Mouse (Mus musculus): Measurements from ENCODE around the gene Pappa. TPM values are rescaled to one million over a fixed set of nuclear protein-coding genes. Genes with fewer than 3 reads are reported as not detected.

Gene Pappa
- polyA plus RNA-seq, 1 experiment from 2014 or later: 0.80 TPM

DNA sequence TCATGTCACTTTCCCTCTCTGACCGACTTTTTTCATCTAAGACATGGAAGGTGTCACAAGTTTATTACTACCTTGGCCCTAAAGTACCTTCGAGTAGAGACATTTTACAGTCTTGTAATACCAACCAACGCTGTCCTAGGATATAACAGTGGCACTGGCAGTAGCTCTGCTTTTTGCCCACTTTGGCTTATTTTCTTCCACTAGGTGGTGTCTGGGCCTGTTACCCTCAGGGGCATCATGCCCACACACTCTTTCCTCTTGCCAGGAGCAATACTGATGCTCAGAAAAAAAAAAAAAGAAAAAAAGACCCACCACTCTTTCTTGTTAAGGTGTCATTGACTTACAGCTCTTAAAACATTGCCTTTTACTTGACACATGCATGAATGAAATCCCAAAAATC, 8.7 kb downstream of the Pappa start:
- no peak overlapping the region for H3K27ac ChIP-seq (replicated peaks)
- no peaks in the 10 kb centered on the region for H3K4me1 ChIP-seq
- H3K36me3 ChIP-seq (replicated peaks): no peaks in the 10 kb centered on the region
- WGBS: 80% methylated on average over 3 of the region's 3 CpGs
- H3K9me3 ChIP-seq: no peaks in the 10 kb centered on the region
- H3K4me3 ChIP-seq: no peak overlapping the region
- H3K27me3 ChIP-seq (replicated peaks; ENCODE audit: low read depth, poor library complexity, severe bottlenecking): peaks cover 32% of the 10 kb centered on the region
- no peak for DNase-seq (ENCODE audit: low spot score)

DNA sequence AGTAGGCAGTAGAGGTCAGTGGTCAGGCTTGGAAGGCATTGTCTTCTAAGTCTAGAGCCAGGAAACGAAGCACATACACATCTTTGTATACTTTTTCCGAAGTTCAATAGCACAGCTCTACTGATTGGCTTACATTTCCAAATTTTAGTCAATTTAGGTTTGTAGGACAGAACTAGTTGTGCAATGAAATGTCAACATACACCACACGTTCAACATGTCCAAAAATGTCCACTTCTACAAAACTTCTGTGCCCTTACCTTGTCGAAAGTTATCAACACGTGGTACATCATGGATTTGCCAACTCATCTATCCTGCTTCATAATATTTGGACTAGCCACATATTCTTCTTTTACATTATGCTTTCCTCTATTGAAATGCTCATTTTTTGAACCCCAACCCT, 10.4 kb downstream of the Pappa start:
- H3K27me3 ChIP-seq (replicated peaks; ENCODE audit: low read depth, poor library complexity, severe bottlenecking): peaks cover 15% of the 10 kb centered on the region
- H3K4me1 ChIP-seq: no peaks in the 10 kb centered on the region
- no peaks in the 10 kb centered on the region for H3K36me3 ChIP-seq (replicated peaks)
- no peak overlapping the region for H3K4me3 ChIP-seq
- DNase-seq (ENCODE audit: low spot score): no peak
- no peaks in the 10 kb centered on the region for H3K9me3 ChIP-seq
- no peak overlapping the region for H3K27ac ChIP-seq (replicated peaks)
- WGBS: 88% methylated on average over 5 of the region's 5 CpGs

DNA sequence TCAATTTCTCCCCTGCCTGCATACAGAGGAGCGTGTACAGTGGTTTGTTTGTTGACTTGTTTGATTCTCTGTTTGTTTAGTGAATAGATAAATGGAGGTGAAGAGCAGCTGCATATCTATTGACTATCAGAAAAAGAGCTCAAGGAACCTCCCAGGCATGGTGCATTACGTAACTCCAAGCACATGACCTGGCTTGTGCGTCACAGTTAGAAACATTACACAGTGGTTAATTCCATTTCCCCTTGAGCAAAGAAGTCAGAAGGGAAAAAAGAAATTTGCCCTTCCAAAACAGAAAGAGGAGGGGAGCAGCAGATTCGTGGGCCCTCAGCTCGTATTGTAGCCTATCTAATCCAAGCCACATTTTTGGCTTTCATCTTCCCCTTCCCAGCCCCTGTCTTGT, 11.1 kb downstream of the Pappa start:
- Histone ChIP-seq H3K27me3 (replicated peaks; ENCODE audit: low read depth, poor library complexity, severe bottlenecking) (peaks cover 8% of the 10 kb centered on the region), H3K4me1 (no peaks in the 10 kb centered on the region), H3K9me3 (no peaks in the 10 kb centered on the region), H3K36me3 (replicated peaks) (no peaks in the 10 kb centered on the region), H3K4me3 (no peak overlapping the region), H3K27ac (replicated peaks) (no peak overlapping the region)
- DNase-seq (ENCODE audit: low spot score): no peak
- WGBS: 69% methylated on average over 5 of the region's 5 CpGs

DNA sequence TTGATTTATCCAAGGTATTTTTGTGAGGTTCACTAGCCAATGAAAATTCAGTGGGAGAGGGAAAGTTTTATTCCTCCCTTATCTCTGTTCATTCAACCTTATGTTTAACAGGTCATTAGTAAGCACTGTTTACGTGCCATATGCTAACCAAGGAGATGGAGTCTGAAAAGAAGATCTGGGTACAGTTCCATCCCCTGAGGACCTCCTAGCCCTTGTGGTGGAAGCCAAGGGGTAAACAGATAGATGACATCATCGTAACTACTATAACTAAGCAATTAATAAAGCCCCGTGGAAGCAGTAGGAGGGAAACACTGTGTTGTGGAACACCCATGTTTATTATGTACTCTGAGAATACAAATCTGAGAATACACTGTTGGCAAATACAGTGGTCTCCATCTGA, 12.6 kb downstream of the Pappa start:
- Histone ChIP-seq H3K9me3 (no peaks in the 10 kb centered on the region), H3K27ac (replicated peaks) (no peak overlapping the region), H3K4me3 (no peak overlapping the region), H3K36me3 (replicated peaks) (no peaks in the 10 kb centered on the region), H3K4me1 (no peaks in the 10 kb centered on the region), H3K27me3 (replicated peaks; ENCODE audit: low read depth, poor library complexity, severe bottlenecking) (no peaks in the 10 kb centered on the region)
- DNase-seq (ENCODE audit: low spot score): no peak
- WGBS: 88% methylated on average over 3 of the region's 3 CpGs

DNA sequence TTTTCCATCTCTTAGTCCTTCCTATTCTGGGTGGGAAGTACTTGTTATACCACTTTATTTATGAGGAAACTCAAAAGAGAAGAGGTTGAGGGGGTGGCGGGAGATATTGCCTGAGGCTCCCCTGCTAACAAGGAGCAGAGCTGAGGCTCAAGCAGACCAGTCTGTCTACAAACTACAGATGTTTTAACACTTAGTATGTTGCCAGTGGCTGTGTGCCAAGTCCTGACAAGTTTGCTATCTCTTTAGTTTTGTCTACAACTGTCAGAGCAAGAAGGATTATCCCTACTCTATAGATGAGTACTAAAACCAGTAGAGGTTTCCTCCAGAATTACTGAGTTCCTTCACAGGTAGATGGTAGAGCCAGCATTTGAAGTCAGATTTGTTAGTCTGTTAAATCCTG, 23.0 kb downstream of the Pappa start:
- Histone ChIP-seq H3K36me3 (replicated peaks) (no peaks in the 10 kb centered on the region), H3K27ac (replicated peaks) (no peak overlapping the region), H3K4me1 (no peaks in the 10 kb centered on the region), H3K27me3 (replicated peaks; ENCODE audit: low read depth, poor library complexity, severe bottlenecking) (no peaks in the 10 kb centered on the region), H3K9me3 (no peaks in the 10 kb centered on the region), H3K4me3 (no peak overlapping the region)
- WGBS: 47% methylated on average over 1 of the region's 1 CpGs
- no peak for DNase-seq (ENCODE audit: low spot score)

DNA sequence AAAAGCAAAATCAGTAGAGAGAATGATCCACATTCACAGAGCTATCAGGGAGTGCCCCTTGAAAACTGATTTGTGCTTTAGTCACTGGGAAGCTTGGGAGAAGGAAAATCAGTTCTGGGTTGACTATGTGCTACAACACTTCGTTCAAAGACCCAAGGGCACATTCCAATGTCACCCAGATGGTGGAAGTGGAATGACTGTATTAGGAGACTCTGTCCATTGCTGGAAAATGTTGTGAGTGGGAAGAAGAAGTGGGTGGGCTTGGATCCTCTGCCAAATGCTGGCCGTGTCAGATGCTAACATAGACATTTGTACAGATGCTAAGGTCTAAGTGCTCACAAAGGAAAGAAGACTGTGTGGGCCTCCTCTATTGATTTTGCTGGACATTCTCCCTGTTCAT, 29.6 kb downstream of the Pappa start:
- H3K27ac ChIP-seq (replicated peaks): no peak overlapping the region
- H3K27me3 ChIP-seq (replicated peaks; ENCODE audit: low read depth, poor library complexity, severe bottlenecking): no peaks in the 10 kb centered on the region
- no peak for DNase-seq (ENCODE audit: low spot score)
- no peak overlapping the region for H3K4me3 ChIP-seq
- H3K9me3 ChIP-seq: no peaks in the 10 kb centered on the region
- WGBS: 78% methylated on average over 2 of the region's 2 CpGs
- H3K36me3 ChIP-seq (replicated peaks): no peaks in the 10 kb centered on the region
- H3K4me1 ChIP-seq: no peaks in the 10 kb centered on the region

DNA sequence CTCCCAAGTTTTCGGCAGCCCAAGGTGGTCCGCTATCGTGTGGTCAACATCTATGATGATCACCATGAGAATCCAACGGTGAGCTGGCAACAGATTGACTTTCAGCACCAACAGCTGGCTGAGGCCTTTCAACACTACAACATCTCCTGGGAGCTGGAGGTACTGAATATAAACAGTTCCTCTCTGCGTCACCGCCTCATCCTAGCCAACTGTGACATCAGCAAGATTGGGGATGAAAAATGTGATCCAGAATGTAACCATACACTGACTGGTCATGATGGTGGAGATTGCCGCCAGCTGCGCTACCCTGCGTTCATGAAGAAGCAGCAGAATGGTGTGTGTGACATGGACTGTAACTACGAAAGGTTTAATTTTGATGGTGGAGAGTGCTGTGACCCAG, 32.3 kb downstream of the Pappa start:
- no peak for DNase-seq (ENCODE audit: low spot score)

DNA sequence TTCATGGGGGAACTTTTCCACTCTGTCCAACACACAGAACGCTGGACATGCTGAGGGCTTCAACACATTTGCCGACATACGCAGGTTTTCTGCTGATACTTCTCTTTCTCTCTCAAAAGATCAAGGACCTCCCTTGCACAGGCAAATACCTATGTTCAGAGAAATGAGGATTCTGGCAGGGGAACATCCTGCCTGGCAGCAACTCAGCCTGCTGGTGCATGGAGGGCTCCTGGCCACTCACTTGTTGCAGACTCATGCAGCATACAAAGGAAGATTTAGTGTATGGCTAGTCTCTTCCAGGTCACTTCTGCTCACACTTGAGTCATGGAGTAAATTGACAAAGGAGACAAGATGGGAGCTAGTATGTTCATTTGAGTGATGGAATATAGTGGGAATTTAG, 34.7 kb downstream of the Pappa start:
- H3K27me3 ChIP-seq (replicated peaks; ENCODE audit: low read depth, poor library complexity, severe bottlenecking): no peaks in the 10 kb centered on the region
- H3K4me3 ChIP-seq: no peak overlapping the region
- no peak overlapping the region for H3K27ac ChIP-seq (replicated peaks)
- no peaks in the 10 kb centered on the region for H3K4me1 ChIP-seq
- 86% methylated on average over 3 of the region's 3 CpGs for WGBS
- no peak for DNase-seq (ENCODE audit: low spot score)
- no peaks in the 10 kb centered on the region for H3K9me3 ChIP-seq
- no peaks in the 10 kb centered on the region for H3K36me3 ChIP-seq (replicated peaks)

More for the DNA sequence above, 32.3 kb downstream of the Pappa start:
- WGBS: 91% methylated on average over 10 of the region's 10 CpGs
- Histone ChIP-seq H3K27ac (replicated peaks) (no peak overlapping the region), H3K27me3 (replicated peaks; ENCODE audit: low read depth, poor library complexity, severe bottlenecking) (no peaks in the 10 kb centered on the region), H3K36me3 (replicated peaks) (no peaks in the 10 kb centered on the region), H3K4me1 (no peaks in the 10 kb centered on the region), H3K9me3 (no peaks in the 10 kb centered on the region), H3K4me3 (no peak overlapping the region)

DNA sequence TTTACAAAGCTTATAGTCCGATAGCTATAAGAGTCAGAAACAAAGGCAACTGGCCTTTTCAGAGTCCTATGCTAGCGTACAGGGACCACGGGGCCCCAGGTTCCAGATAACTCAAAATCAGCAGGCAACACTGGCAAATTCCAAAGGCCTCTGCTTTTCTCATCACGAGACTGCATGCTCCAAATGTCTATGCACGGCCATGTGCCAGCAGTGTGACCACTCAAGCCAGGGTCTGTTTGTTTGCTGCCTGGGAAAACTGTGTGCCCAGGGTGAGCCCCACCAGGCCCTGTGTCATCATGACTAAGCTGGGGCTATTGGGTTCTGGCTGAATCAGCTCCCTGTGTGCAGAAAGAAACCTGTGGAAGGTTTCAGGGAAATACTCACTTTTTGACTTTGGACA, 35.5 kb downstream of the Pappa start:
- Histone ChIP-seq H3K36me3 (replicated peaks) (no peaks in the 10 kb centered on the region), H3K4me3 (no peak overlapping the region), H3K4me1 (no peaks in the 10 kb centered on the region), H3K9me3 (no peaks in the 10 kb centered on the region), H3K27me3 (replicated peaks; ENCODE audit: low read depth, poor library complexity, severe bottlenecking) (no peaks in the 10 kb centered on the region), H3K27ac (replicated peaks) (no peak overlapping the region)
- whole genome bisulfite sequencing: 77% methylated on average over 5 of the region's 5 CpGs
- no peak for DNase-seq (ENCODE audit: low spot score)

DNA sequence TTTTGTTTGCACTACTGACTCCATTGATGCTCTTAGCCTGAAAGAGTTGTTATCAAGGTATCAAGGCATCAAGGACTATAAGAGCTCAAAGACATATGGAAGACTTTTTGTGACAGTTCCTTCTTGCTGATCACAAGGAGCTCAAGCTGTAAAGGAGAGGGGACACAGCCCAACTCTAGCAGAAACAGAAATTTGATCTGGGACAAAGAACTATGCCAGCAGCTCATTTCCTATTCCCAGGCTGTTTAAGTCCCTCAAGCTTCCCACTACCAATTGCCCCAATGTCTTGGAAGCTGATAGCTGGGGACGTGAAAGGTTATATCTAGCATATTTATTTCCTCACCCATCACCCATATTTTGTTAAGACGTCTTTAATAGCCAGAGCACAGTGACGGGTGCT, 39.7 kb downstream of the Pappa start:
- no peaks in the 10 kb centered on the region for H3K36me3 ChIP-seq (replicated peaks)
- DNase-seq (ENCODE audit: low spot score): no peak
- no peak overlapping the region for H3K27ac ChIP-seq (replicated peaks)
- WGBS: 72% methylated on average over 3 of the region's 3 CpGs
- H3K9me3 ChIP-seq: no peaks in the 10 kb centered on the region
- H3K4me1 ChIP-seq: no peaks in the 10 kb centered on the region
- H3K4me3 ChIP-seq: no peak overlapping the region
- H3K27me3 ChIP-seq (replicated peaks; ENCODE audit: low read depth, poor library complexity, severe bottlenecking): no peaks in the 10 kb centered on the region

DNA sequence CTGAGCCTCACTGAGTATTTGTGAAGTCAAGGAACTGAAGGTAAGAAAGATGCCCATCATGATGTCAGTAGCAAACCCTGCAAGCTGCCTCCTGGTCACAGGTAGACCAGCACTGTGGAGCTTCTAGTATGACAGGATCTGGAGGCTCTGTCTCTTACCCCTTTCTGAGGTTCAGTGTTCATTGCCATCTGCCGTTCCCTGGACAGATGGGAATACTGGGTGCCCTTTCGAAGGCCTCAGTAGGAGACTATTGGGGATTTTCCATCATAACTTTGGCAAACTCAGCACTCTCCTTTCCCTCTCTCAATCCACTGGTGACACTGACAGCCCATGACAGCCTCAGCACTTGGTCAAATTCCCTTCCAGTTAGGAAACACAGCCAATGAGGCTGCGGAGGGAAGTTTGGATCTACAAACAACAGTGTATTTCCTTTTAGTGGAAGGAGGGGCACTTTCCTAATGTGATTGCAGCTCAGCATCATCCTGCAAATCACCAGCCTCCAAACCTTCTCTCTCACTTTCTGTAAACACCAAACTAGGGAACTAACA, 42.4 kb downstream of the Pappa start:
- no peak for DNase-seq (ENCODE audit: low spot score)
- Histone ChIP-seq H3K4me1 (no peaks in the 10 kb centered on the region), H3K9me3 (no peaks in the 10 kb centered on the region), H3K36me3 (replicated peaks) (no peaks in the 10 kb centered on the region), H3K27ac (replicated peaks) (no peak overlapping the region), H3K27me3 (replicated peaks; ENCODE audit: low read depth, poor library complexity, severe bottlenecking) (no peaks in the 10 kb centered on the region), H3K4me3 (no peak overlapping the region)
- 89% methylated on average over 3 of the region's 3 CpGs for WGBS

DNA sequence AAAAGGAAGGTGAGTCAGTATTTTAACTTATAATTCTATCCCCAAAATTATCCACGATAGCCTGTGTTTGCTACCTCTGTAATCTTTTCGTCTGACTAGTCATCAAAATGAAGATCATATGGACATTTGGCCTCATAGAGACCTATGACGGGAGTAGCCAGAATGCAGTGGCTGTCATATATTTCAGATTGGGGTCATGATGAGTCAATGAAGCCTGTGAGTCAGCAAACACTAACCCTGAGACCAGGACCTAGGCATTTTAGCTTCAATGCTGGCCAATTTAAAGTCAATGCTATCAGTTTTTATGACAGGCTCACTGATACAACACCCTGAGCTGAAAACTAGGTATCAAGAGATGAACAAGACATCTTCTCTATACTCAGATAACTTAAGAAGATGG, 50.5 kb downstream of the Pappa start:
- Histone ChIP-seq H3K9me3 (no peaks in the 10 kb centered on the region), H3K36me3 (replicated peaks) (no peaks in the 10 kb centered on the region), H3K27me3 (replicated peaks; ENCODE audit: low read depth, poor library complexity, severe bottlenecking) (no peaks in the 10 kb centered on the region), H3K4me3 (no peak overlapping the region), H3K27ac (replicated peaks) (no peak overlapping the region), H3K4me1 (no peaks in the 10 kb centered on the region)
- DNase-seq (ENCODE audit: low spot score): no peak
- 86% methylated on average over 3 of the region's 3 CpGs for WGBS

DNA sequence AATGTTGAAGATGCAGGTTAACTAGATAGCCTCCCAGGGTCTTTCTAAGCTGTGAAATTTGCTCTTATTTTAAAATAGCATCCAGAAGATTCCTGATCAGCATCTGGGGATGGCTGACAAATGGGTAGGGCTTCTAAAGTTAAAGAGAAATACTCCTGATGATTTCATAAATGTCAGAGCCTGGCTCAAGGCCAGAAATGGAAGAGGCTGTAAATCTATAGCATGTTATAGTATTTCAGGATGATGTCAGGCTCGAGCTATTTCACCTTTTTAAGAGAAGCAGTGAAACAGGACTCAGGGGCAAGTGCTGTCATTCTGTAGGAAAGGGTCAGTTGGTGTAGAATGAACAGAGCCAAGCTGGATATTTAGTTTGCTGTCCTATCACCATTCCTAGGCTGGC, 54.2 kb downstream of the Pappa start:
- no peaks in the 10 kb centered on the region for H3K9me3 ChIP-seq
- H3K36me3 ChIP-seq (replicated peaks): no peaks in the 10 kb centered on the region
- 60% methylated on average over 1 of the region's 1 CpGs for WGBS
- H3K4me1 ChIP-seq: 0 out of 2 replicates have a peak, but pooled peaks cover 5% of the 10 kb centered on the region
- H3K27ac ChIP-seq (replicated peaks): no peak overlapping the region
- no peak overlapping the region for H3K4me3 ChIP-seq
- H3K27me3 ChIP-seq (replicated peaks; ENCODE audit: low read depth, poor library complexity, severe bottlenecking): no peaks in the 10 kb centered on the region
- DNase-seq (ENCODE audit: low spot score): no peak

DNA sequence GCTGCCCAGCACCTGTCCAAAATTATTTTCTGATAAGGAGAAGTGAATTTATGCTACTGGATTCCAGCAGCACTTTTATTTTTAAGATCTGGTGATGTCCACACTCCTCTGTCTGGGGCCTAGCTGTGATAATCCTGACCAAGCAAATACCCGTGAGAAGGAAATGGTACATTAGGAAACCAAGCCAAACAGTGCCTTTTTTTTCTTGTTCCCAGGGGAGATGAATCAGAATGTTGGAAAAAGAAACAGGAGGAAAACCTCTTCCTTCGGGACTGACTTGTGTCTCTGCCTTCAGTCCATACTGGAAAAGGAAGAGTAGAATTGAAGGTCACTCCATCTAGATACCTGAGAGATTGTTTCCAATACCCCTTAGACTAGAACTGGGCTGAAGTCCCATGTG, 63.3 kb downstream of the Pappa start:
- no peak for DNase-seq (ENCODE audit: low spot score)
- Histone ChIP-seq H3K4me3 (no peak overlapping the region), H3K27ac (replicated peaks) (no peak overlapping the region), H3K4me1 (0 out of 2 replicates have a peak, but pooled peaks cover 5% of the 10 kb centered on the region), H3K36me3 (replicated peaks) (no peaks in the 10 kb centered on the region), H3K9me3 (no peaks in the 10 kb centered on the region), H3K27me3 (replicated peaks; ENCODE audit: low read depth, poor library complexity, severe bottlenecking) (no peaks in the 10 kb centered on the region)
- WGBS: 71% methylated on average over 2 of the region's 2 CpGs
